Mouse (Mus musculus) right cerebral cortex, adult 18-20 months (tissue): ENCODE measurements at regions not wholly inside any gene's neighbourhood (a gene's known extent, or its start where the extent isn't known, plus 50 kb on each side); places are given as distances from the start of the nearest gene placed in this dataset.

Source experiments
- DNase-seq: peaks from one replicate; pipeline ENCODE4 v3.0.0; 2022; ENCODE audit warnings: mixed read lengths

DNA sequence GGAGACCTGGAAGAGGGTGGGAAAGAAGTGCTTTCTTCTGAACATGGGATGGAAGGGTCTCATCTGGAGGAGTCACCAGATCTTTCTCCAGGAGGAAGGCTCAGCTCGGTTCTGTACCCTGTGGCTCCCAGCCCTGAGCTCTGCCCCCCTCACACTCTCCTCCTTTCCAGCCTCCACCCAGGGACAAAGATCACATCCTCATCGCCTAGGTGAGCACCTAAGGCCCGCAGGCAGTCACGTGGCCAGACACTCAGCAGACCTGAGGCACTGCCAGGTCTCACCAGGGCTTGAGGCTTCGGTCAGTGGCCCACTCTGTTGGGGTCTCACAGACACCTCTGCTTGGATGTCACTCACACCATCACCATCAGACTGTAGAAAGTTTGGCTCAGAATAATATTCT lies 200.0 kb downstream of the Ptpru start:
- no peak for DNase-seq

DNA sequence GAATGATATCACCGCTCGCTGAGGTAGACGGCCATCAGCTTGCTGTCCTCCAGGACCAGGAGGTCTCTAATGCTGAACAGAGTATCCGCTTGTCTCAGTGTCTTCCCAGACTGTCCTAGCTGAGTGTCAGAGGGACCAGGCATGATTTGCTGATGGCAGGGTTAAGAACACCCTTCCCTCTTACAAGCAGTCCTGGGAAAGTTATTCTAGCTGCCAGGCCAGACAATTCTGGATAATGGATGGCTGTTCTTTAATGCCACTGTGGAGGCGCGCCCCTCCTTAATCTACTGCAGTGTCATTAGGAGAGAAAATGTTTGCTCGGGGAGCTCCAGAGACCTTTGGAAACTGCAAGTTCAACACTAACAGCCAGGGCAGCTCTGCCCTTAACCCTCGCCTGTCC lies 182.1 kb downstream of the Ptpru start:
- no peak for DNase-seq

DNA sequence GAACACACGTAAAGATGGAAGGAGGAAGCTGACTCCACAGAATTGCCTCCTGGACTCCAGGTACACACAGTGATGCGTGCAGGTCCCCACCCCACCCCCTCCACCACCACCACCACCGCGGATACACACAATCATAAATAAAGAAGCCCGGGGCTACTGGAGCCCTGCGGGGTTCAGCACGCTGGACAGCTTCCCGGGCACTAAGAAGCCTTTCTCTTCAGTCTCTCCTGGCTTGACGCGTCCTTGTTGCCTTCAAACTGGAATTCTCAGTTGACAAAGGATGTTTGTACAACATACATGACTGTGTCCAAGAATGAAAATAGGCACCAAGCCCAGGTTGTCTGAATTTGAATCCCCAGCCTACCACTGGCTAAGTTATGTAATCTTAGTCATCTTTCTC lies 180.2 kb downstream of the Ptpru start:
- DNase-seq, result no peak

DNA sequence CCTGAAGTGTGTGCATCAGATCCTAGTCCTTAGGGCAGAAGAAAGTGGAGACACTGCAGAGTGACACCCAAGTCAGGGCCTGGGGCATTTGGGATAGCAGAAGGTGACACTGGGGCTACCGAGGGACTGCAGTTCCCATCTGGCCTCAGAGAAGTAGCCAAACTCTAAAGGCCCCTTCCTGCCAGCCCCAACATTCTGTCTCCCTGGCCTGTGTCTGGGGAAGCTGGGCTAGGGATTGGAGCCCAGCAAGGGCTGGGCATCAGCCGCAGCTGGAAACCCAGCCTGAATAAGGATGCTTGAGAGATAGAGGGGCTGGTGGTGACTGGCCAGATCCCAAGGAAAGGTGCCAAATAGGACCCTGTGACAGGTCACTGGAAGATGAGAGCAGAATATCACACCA lies 177.2 kb downstream of the Ptpru start:
- no peak for DNase-seq

DNA sequence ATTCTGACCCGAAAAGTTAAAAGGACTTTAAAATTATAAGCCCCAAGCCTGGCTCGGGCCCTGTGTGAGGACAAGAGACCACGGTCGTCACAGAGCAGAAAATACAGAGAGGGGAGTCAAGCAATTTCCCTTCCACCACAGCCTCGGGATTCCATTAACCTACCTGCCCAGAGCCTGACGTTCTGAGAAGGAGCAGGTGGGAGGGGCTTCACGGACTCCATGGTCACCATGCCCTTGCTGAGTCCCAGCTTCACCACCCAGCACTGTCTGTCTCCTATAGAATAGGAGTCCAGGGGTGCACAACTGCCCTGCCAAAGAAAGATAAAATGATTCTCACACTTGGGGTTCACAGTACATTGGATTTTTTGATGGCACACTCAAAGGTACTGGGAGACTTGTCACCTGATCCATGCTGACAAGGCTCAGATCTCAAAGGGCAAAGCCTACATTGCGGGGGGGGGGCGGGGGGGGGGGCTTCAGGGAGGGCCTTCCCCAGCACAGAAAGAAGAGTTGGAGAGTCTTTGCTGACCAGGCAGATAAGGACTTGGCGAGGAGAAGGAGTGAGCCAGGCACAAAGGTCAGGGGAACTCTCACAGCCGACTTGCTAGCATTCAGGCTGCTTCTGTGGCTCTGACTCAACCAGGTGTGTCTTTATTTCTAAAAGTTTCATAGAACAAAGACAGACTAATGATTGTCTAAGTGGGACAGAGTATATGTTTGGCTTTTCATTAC lies 166.1 kb downstream of the Ptpru start:
- no peak for DNase-seq

DNA sequence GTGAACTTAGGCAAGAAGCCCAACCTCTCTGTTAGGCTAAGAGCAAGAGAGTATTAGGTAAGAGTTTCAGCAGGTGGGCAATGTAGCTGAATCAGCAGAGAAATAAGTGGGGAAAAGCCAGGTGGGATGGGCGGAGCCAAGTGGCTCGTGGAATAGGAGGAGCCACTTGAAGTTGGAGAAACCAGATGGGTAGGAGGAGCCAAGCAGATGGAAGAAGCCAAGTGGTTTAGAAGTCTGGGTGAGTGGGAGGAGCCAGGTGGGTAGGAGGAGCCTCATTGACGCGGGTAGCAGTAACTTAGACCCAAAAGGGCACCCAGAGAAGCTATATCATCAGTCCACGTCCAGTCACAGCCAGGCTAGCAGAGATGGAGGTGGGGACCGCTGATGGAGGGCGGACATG lies 160.1 kb downstream of the Ptpru start:
- DNase-seq, result no peak

DNA sequence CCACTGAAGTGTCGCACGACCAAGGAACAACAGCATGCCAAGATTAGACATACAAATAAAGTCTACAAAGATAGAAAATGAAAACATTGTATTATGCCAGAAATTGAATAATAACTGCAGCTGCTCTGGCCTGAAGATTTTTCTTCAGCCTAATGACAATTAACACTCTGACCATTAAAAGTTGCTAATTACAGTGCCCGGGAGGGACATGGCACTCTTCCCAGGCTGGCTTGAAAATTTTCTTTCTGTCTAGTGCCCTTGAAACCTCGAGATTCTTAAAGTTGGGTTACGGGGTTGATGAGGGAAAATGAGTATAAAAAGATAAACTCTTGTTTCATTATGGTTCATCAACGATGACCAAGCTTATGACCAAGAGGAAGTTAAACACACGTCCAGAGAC lies 154.9 kb downstream of the Ptpru start:
- no peak for DNase-seq

DNA sequence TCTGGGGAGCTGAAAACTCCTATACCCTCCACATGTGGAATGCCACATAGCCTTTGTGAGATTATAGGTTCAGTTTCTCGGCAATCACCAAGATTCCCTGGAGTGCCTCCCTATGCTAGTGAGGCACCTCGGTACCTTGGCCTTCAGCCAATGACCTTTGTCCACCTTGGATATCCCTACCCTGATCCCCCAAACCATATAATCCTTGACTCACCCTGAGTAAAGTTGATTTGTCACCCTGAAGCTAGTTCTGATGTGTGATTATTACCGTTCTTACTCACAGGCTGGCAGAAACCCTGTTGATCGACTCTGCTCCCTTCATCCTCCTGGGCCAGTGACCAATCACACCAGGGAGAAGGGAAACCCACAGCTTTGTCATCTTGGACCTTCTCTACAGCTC lies 152.5 kb downstream of the Ptpru start:
- no peak for DNase-seq

DNA sequence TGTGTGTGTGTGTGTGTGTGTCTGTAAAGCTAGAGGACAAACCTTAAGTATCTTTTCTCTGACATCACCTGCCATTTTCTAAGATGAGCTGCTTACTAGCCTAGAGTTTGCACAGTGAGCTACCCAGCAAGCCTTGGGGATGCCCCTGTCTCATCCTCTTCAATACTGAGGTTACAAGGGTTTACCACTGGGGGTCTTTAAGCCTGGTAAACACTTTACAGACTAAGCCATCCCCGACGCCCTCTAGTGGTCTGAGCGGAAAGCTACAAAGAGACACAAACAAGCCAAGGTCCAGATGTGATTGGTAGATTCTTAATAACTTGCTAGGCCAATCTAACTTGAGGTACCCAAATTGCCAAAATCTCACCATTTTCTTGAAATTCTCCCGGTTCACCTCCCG lies 143.9 kb downstream of the Ptpru start:
- no peak for DNase-seq

DNA sequence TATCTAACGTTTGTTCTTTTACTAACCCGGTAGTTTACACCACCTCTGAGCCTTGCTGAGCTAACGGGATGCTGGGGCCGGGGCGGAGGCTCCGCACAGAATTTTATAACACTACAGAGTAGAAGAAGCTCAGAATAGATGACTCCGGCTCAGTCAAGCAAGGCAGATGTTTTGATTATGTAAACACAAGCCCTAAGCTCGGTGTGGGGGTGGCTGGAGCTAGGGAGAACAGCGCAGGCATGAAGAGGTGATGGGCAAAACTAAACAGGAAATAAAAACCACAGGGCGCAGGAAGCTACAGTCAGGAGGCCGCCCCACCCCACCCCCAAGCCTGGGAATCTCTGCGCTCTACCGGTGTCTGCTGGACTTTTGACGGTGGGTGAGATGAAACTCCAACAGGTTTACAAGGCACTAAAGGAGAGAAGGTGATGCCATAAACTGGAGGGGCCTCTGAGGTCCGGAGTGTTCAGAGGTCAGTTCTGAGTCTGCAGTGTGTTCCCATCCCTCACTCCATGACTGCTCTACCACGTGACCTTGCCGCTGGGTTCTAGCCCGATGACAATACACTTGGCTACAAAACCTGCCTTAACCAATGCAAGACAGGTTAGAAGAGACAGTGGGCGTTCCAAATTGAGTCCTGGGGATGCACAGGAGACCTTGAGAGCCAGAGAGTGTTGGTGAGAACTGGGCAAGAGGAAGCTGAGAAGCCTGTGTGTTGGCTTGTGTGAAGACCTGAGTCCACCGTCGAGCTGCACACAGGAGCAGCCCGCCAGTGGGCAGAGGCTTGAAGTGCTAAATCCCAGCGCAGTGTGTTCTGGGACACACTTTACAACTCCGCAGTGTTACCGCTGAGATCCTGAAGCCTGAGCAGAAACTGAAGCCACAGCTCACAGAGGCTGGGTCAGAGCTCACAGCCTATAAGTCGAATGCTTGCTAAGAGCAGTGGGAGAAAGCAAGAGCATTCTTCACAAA lies 141.9 kb downstream of the Ptpru start:
- DNase-seq, result peak; percentile 68
